Mouse (Mus musculus): ENCODE results near the gene Sbno2. TPM values are rescaled to one million over a fixed set of nuclear protein-coding genes. Genes with fewer than 3 reads are reported as not detected.

Sbno2 gene
- polyA plus RNA-seq, 1 experiment from 2014 or later, result 5.6 TPM

DNA sequence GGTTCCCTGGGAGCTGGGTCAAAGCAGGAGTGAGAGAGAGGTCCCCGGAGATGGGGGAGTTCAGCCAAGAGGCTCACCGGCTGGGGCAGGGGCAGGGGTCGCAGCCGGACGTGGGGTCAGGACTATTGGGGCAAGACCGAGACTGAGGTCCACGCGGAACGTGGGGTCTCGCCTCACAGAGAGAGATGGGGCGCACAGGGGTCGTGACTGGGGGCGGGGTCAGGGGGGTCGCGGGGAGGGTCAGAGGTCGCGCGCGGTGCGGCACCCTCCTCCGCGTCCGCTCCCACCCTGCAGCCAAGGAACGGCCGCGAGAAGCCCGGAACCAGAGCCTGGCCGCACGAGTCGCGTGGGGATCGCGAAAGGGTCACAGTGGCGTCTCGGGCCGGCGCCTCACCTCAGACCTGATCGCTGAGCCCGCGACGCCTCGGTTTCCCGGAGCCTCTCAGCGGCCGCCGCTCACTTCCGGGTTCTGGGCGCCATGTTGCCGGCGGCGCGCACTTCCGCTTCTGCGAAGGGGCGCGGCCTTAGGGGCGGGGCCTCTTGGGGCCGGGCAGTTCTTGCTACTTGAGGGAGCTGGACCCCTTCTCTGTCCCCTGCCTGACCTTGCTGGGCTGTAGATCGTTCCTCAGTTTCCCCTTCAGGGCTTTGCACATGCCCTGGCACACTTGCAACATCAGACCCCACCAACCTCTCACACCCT lies 3.0 kb downstream of the Sbno2 start:
- under 1% methylated on average over 56 of the region's 59 CpGs for WGBS
- Histone ChIP-seq H3K27ac (replicated peaks; ENCODE audit: low read depth, low read length) (peak overlapping the region; percentile 35; the same call in 1 of the 2 replicates), H3K4me1 (ENCODE audit: control insufficient read depth, insufficient read depth, low read length) (0 out of 2 replicates have a peak, but pooled peaks cover 3% of the 10 kb centered on the region), H3K9ac (replicated peaks; ENCODE audit: low read length) (peak overlapping the region; percentile 83), H3K9me3 (replicated peaks; ENCODE audit: control insufficient read depth, low read length) (no peaks in the 10 kb centered on the region), H3K4me3 (ENCODE audit: low read depth, low read length) (peak overlapping the region; percentile 96), H3K36me3 (replicated peaks; ENCODE audit: control insufficient read depth, insufficient read depth, low read depth, low read length) (no peaks in the 10 kb centered on the region), H3K27me3 (ENCODE audit: control insufficient read depth, insufficient read depth, low read length) (no peaks in the 10 kb centered on the region), H3K4me2 (ENCODE audit: low read depth, low read length) (peak overlapping the region; percentile 88)
- DNase-seq (ENCODE audit: low spot score), result peak; percentile 92
- ATAC-seq (replicated peaks; ENCODE audit: insufficient number of reproducible peaks, low FRiP score, low TSS enrichment, low read depth), result peak; percentile 73

DNA sequence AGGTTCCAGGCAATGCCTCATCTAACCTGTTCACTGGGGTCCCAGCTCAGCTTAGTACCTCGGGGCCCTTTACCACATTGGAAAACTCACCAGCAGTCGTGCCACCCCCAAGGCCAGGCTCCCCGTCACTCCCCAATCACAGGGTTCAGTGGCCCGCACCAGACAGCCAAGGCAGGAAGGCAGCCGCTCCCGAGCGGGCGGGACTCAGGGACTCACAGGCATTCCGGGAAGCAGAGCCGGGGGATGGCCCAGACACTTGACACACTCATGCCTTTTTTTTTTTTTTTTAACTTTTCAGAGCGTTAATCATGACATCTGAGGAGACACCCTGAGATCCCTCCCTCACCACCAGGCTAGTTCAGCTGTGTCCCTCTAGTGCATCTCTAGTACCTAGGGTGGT lies 4.4 kb downstream of the Sbno2 start:
- Histone ChIP-seq H3K4me2 (ENCODE audit: low read depth, low read length) (no peak overlapping the region), H3K9me3 (replicated peaks; ENCODE audit: control insufficient read depth, low read length) (no peaks in the 10 kb centered on the region), H3K4me1 (ENCODE audit: control insufficient read depth, insufficient read depth, low read length) (0 out of 2 replicates have a peak, but pooled peaks cover 3% of the 10 kb centered on the region), H3K36me3 (replicated peaks; ENCODE audit: control insufficient read depth, insufficient read depth, low read depth, low read length) (no peaks in the 10 kb centered on the region), H3K27ac (replicated peaks; ENCODE audit: low read depth, low read length) (no peak overlapping the region), H3K27me3 (ENCODE audit: control insufficient read depth, insufficient read depth, low read length) (no peaks in the 10 kb centered on the region), H3K9ac (replicated peaks; ENCODE audit: low read length) (no peak overlapping the region; the same call in 1 of the 2 replicates), H3K4me3 (ENCODE audit: low read depth, low read length) (no peak overlapping the region)
- WGBS, result 55% methylated on average over 11 of the region's 11 CpGs
- no peak for DNase-seq (ENCODE audit: low spot score)
- no peak for ATAC-seq (replicated peaks; ENCODE audit: insufficient number of reproducible peaks, low FRiP score, low TSS enrichment, low read depth)

DNA sequence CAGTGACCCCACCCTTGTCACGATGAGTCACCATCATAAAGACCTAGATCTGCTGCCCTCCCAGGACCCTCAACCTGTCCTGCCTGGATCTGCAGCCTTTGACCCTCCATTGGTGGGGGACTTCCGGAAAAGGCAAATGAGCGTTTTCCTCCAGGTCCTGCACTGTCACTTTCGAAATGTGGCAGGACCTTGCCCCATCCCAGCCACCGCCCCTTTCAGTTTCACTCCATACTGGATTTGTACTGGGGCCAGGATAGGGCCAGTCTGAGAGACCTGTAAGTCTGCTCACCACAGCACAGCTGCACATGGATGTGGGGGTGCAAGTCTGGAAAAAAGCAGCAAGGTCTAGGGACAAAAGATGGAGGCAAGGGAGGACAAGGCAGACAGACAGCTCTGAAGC lies 6.7 kb downstream of the Sbno2 start:
- H3K36me3 ChIP-seq (replicated peaks; ENCODE audit: control insufficient read depth, insufficient read depth, low read depth, low read length), result no peaks in the 10 kb centered on the region
- H3K4me3 ChIP-seq (ENCODE audit: low read depth, low read length), result no peak overlapping the region
- H3K4me1 ChIP-seq (ENCODE audit: control insufficient read depth, insufficient read depth, low read length), result 0 out of 2 replicates have a peak, but pooled peaks cover 3% of the 10 kb centered on the region
- DNase-seq (ENCODE audit: low spot score), result no peak
- H3K9me3 ChIP-seq (replicated peaks; ENCODE audit: control insufficient read depth, low read length), result no peaks in the 10 kb centered on the region
- no peaks in the 10 kb centered on the region for H3K27me3 ChIP-seq (ENCODE audit: control insufficient read depth, insufficient read depth, low read length)
- no peak overlapping the region for H3K27ac ChIP-seq (replicated peaks; ENCODE audit: low read depth, low read length)
- no peak overlapping the region for H3K9ac ChIP-seq (replicated peaks; ENCODE audit: low read length)
- H3K4me2 ChIP-seq (ENCODE audit: low read depth, low read length), result no peak overlapping the region
- no peak for ATAC-seq (replicated peaks; ENCODE audit: insufficient number of reproducible peaks, low FRiP score, low TSS enrichment, low read depth)
- WGBS, result 82% methylated on average over 5 of the region's 5 CpGs

DNA sequence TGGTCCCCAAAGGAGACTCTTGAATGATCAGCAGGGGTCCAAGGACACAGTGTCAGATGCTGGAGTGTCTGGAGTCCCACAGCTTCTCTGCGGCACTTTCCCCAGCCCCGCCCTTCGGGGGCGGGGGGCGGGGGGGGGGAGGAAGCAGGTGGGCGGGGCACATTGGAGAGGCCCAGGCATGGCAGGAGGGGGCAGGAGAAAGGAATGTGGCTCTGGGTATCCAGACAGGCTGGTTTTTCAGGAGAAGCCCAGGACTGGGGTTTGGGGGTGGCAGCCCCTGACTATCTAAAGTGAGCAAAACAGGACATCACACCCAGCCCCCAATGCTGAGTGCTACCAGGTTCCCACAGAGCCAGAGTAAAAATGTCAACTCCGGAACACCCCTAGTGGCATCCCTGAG lies 8.1 kb downstream of the Sbno2 start:
- 33% methylated on average over 3 of the region's 7 CpGs for WGBS
- DNase-seq (ENCODE audit: low spot score) (peak; percentile 49), ATAC-seq (replicated peaks; ENCODE audit: insufficient number of reproducible peaks, low FRiP score, low TSS enrichment, low read depth) (no peak)
- Histone ChIP-seq H3K9me3 (replicated peaks; ENCODE audit: control insufficient read depth, low read length) (no peaks in the 10 kb centered on the region), H3K9ac (replicated peaks; ENCODE audit: low read length) (no peak overlapping the region), H3K27ac (replicated peaks; ENCODE audit: low read depth, low read length) (no peak overlapping the region), H3K27me3 (ENCODE audit: control insufficient read depth, insufficient read depth, low read length) (no peaks in the 10 kb centered on the region), H3K4me3 (ENCODE audit: low read depth, low read length) (no peak overlapping the region), H3K36me3 (replicated peaks; ENCODE audit: control insufficient read depth, insufficient read depth, low read depth, low read length) (no peaks in the 10 kb centered on the region), H3K4me2 (ENCODE audit: low read depth, low read length) (no peak overlapping the region), H3K4me1 (ENCODE audit: control insufficient read depth, insufficient read depth, low read length) (0 out of 2 replicates have a peak, but pooled peaks cover 3% of the 10 kb centered on the region)

DNA sequence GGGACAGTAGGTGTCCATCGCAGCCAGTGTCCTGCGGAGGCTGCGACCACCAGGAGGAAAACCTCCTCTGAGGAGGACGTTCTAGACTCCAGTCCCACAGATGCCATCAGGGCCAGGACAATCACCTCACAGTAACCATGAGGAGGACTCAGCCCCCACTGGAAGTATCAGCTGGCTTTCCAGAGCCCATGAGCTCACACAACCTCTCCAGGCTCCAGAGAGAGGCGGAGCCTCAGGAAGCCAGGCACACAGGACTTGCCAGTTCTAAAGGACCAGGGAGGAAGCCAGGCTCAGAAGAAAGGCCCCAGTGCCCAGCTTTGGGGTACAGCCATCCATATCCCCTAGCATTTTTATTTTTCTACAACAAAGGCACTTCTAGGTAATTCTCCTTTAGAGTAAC lies 9.8 kb downstream of the Sbno2 start:
- ATAC-seq (replicated peaks; ENCODE audit: insufficient number of reproducible peaks, low FRiP score, low TSS enrichment, low read depth) (no peak), DNase-seq (ENCODE audit: low spot score) (no peak)
- H3K36me3 ChIP-seq (replicated peaks; ENCODE audit: control insufficient read depth, insufficient read depth, low read depth, low read length), result no peaks in the 10 kb centered on the region
- no peak overlapping the region for H3K4me3 ChIP-seq (ENCODE audit: low read depth, low read length)
- H3K27me3 ChIP-seq (ENCODE audit: control insufficient read depth, insufficient read depth, low read length), result no peaks in the 10 kb centered on the region
- no peak overlapping the region for H3K9ac ChIP-seq (replicated peaks; ENCODE audit: low read length)
- no peaks in the 10 kb centered on the region for H3K9me3 ChIP-seq (replicated peaks; ENCODE audit: control insufficient read depth, low read length)
- no peaks in the 10 kb centered on the region for H3K4me1 ChIP-seq (ENCODE audit: control insufficient read depth, insufficient read depth, low read length)
- no peak overlapping the region for H3K4me2 ChIP-seq (ENCODE audit: low read depth, low read length)
- 92% methylated on average over 5 of the region's 5 CpGs for WGBS
- H3K27ac ChIP-seq (replicated peaks; ENCODE audit: low read depth, low read length), result no peak overlapping the region

DNA sequence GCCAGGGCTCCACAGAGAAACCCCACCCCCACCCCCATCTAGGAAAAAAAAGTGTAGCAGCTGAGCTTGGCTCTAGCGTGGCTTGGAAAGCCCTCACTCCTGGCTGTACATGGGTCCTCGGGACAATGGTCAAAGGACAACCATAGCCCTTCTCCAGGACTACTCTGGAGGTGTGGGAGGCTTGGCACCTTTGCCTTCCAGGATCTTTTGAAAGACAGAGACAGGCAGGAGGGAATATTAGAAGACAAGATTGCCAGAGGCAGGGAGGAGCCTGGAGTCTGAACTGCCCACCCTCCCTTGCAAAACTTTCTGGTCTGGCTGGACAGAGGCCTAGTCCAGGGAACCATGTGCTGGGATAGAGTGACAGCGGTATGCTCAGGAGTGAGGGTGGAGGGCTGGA lies 10.7 kb downstream of the Sbno2 start:
- no peak overlapping the region for H3K4me3 ChIP-seq (ENCODE audit: low read depth, low read length)
- H3K27me3 ChIP-seq (ENCODE audit: control insufficient read depth, insufficient read depth, low read length), result no peaks in the 10 kb centered on the region
- ATAC-seq (replicated peaks; ENCODE audit: insufficient number of reproducible peaks, low FRiP score, low TSS enrichment, low read depth) (no peak), DNase-seq (ENCODE audit: low spot score) (no peak)
- no peaks in the 10 kb centered on the region for H3K9me3 ChIP-seq (replicated peaks; ENCODE audit: control insufficient read depth, low read length)
- no peak overlapping the region for H3K27ac ChIP-seq (replicated peaks; ENCODE audit: low read depth, low read length)
- H3K4me1 ChIP-seq (ENCODE audit: control insufficient read depth, insufficient read depth, low read length), result no peaks in the 10 kb centered on the region
- no peak overlapping the region for H3K4me2 ChIP-seq (ENCODE audit: low read depth, low read length)
- H3K9ac ChIP-seq (replicated peaks; ENCODE audit: low read length), result no peak overlapping the region
- H3K36me3 ChIP-seq (replicated peaks; ENCODE audit: control insufficient read depth, insufficient read depth, low read depth, low read length), result no peaks in the 10 kb centered on the region
- 83% methylated on average over 3 of the region's 3 CpGs for WGBS

DNA sequence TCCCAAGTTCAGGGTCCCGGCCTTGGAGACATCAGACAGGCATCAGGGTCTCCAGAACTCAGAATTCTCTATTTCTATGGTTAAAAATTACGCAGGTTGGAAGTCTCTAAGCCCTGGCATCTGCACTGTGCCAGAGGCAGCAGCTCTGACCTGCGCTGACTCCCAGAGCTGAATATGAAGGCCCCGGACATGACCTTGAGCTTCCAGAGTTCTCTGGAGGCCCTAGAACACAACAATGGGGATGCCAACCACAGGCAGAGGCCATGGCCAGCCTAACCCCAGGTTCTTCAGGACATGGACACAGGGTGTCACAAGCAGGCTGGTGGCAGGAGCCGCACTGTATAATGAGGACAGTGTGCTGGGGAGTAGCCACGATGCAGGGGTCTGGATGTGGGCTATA lies 11.3 kb downstream of the Sbno2 start:
- H3K4me1 ChIP-seq (ENCODE audit: control insufficient read depth, insufficient read depth, low read length), result no peaks in the 10 kb centered on the region
- H3K27me3 ChIP-seq (ENCODE audit: control insufficient read depth, insufficient read depth, low read length), result no peaks in the 10 kb centered on the region
- H3K9me3 ChIP-seq (replicated peaks; ENCODE audit: control insufficient read depth, low read length), result no peaks in the 10 kb centered on the region
- ATAC-seq (replicated peaks; ENCODE audit: insufficient number of reproducible peaks, low FRiP score, low TSS enrichment, low read depth) (no peak), DNase-seq (ENCODE audit: low spot score) (no peak)
- no peaks in the 10 kb centered on the region for H3K36me3 ChIP-seq (replicated peaks; ENCODE audit: control insufficient read depth, insufficient read depth, low read depth, low read length)
- H3K4me2 ChIP-seq (ENCODE audit: low read depth, low read length), result no peak overlapping the region
- no peak overlapping the region for H3K9ac ChIP-seq (replicated peaks; ENCODE audit: low read length)
- no peak overlapping the region for H3K27ac ChIP-seq (replicated peaks; ENCODE audit: low read depth, low read length)
- H3K4me3 ChIP-seq (ENCODE audit: low read depth, low read length), result no peak overlapping the region
- 86% methylated on average over 6 of the region's 6 CpGs for WGBS

DNA sequence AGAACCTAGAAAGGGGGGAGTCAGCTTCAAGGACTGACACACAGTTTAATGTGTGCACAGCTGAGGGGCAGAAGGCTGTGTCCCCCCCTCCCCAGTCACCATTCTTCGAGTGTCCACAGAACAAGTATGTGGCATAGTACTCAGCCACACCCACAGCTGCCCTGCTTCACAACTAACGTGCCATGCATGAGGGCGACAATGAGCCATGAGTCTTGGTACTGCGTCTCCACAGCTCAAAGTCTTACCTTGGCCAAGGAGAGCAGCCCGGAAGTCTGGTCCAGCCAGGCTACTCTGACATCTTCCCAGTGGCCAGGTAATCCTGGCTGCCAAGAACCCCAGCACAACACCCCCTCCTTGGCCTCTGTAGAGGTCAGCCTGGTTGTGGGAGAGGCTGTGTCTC lies 12.7 kb downstream of the Sbno2 start:
- H3K36me3 ChIP-seq (replicated peaks; ENCODE audit: control insufficient read depth, insufficient read depth, low read depth, low read length), result no peaks in the 10 kb centered on the region
- no peak overlapping the region for H3K4me2 ChIP-seq (ENCODE audit: low read depth, low read length)
- DNase-seq (ENCODE audit: low spot score) (no peak), ATAC-seq (replicated peaks; ENCODE audit: insufficient number of reproducible peaks, low FRiP score, low TSS enrichment, low read depth) (no peak)
- WGBS, result 80% methylated on average over 5 of the region's 5 CpGs
- no peak overlapping the region for H3K4me3 ChIP-seq (ENCODE audit: low read depth, low read length)
- H3K9ac ChIP-seq (replicated peaks; ENCODE audit: low read length), result no peak overlapping the region
- no peaks in the 10 kb centered on the region for H3K9me3 ChIP-seq (replicated peaks; ENCODE audit: control insufficient read depth, low read length)
- no peaks in the 10 kb centered on the region for H3K4me1 ChIP-seq (ENCODE audit: control insufficient read depth, insufficient read depth, low read length)
- H3K27me3 ChIP-seq (ENCODE audit: control insufficient read depth, insufficient read depth, low read length), result no peaks in the 10 kb centered on the region
- no peak overlapping the region for H3K27ac ChIP-seq (replicated peaks; ENCODE audit: low read depth, low read length)

Data from embryonic facial prominence, embryonic 11.5 days (tissue).